Mouse (Mus musculus): ENCODE measurements around the gene Mindy1. TPM values are rescaled to one million over a fixed set of nuclear protein-coding genes. Genes with fewer than 3 reads are reported as not detected.
"Not testable (repeated sequence)": the region's sequence is repeated elsewhere in the genome, so short reads cannot be mapped to it uniquely, and the experiment has no call there.

Gene Mindy1
- polyA plus RNA-seq, 1 experiment from 2014 or later = 29.0 TPM

DNA sequence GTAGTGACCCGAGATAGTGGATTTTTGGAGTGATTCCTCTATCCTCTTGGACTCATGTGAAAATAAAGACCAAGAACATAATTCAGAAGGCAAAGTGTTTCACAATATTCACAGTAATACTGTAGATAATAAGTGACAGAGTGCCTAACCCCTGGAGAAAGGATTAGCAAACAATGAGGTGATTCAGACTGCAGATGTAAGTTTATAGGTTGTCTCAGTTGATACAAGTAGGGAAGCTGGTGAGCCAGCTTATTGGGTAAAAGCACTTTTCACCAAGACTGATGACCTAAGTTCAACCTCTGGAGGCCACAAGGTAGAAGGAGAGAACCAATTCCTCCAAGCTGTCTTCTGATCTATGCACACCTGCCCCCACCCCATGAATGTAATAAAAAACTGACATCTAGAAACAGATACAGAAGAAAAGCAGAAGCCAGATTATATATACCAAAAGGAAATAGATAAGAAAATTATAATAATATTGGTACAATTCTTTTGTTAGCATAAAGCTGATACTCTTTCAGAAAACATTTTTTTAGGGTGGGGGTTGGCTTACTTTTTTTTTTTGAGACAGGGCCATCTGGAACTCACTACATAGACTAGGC is 47.8 kb downstream of the Mindy1 start:
- H3K4me2 ChIP-seq = no peak overlapping the region
- no peak for ATAC-seq (replicated peaks; ENCODE audit: low FRiP score)
- H3K36me3 ChIP-seq (ENCODE audit: control insufficient read depth, insufficient read depth, low read length) = peaks cover 52% of the 10 kb centered on the region
- H3K27me3 ChIP-seq (replicated peaks; ENCODE audit: control insufficient read depth, insufficient read depth, low read length) = no peaks in the 10 kb centered on the region
- no peaks in the 10 kb centered on the region for H3K9me3 ChIP-seq (ENCODE audit: control insufficient read depth, low read length)
- H3K9ac ChIP-seq (ENCODE audit: low read depth, low read length) = no peak overlapping the region
- H3K4me3 ChIP-seq (ENCODE audit: low read depth, low read length) = no peak overlapping the region
- 84% methylated on average over 1 of the region's 1 CpGs for WGBS
- H3K4me1 ChIP-seq (replicated peaks; ENCODE audit: control insufficient read depth, insufficient read depth, low read length) = no peaks in the 10 kb centered on the region
- DNase-seq (ENCODE audit: low spot score) = no peak
- H3K27ac ChIP-seq (ENCODE audit: low read depth, low read length) = no peak overlapping the region

DNA sequence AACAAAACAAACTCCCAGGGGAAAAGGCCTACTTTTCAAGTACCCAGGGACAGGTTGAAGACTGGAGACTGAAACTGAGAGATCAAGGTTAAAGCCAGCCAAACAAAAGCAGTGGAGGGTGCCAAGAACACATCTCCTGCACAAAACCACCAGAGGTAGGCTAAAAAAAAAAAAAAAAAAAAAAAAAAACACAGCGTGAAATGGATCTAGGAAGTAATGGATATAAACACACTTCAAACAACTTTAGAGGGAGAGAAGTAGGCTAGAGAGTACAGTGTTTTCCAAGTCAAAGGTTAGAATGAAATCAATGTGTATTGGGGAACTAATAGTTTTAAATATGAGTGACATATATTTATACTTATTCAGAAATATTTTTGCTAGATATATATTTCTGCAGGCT is 50.4 kb downstream of the Mindy1 start:
- WGBS = 88% methylated on average over 1 of the region's 1 CpGs
- no peaks in the 10 kb centered on the region for H3K4me1 ChIP-seq (replicated peaks; ENCODE audit: control insufficient read depth, insufficient read depth, low read length)
- H3K9me3 ChIP-seq (ENCODE audit: control insufficient read depth, low read length) = no peaks in the 10 kb centered on the region
- H3K27me3 ChIP-seq (replicated peaks; ENCODE audit: control insufficient read depth, insufficient read depth, low read length) = no peaks in the 10 kb centered on the region
- H3K4me2 ChIP-seq = no peak overlapping the region
- DNase-seq (ENCODE audit: low spot score) (no peak), ATAC-seq (replicated peaks; ENCODE audit: low FRiP score) (no peak)
- H3K4me3 ChIP-seq (ENCODE audit: low read depth, low read length) = no peak overlapping the region
- no peak overlapping the region for H3K27ac ChIP-seq (ENCODE audit: low read depth, low read length)
- no peak overlapping the region for H3K9ac ChIP-seq (ENCODE audit: low read depth, low read length)
- peaks cover 36% of the 10 kb centered on the region for H3K36me3 ChIP-seq (ENCODE audit: control insufficient read depth, insufficient read depth, low read length)

GRCm38 (mm10) chr3:95337345-95337744 is 56.2 kb downstream of the Mindy1 start:
- H3K9me3 ChIP-seq (ENCODE audit: control insufficient read depth, low read length) = no peaks in the 10 kb centered on the region
- no peak overlapping the region for H3K9ac ChIP-seq (ENCODE audit: low read depth, low read length)
- H3K36me3 ChIP-seq (ENCODE audit: control insufficient read depth, insufficient read depth, low read length) = peaks cover 52% of the 10 kb centered on the region
- no peak overlapping the region for H3K4me2 ChIP-seq
- no peak overlapping the region for H3K4me3 ChIP-seq (ENCODE audit: low read depth, low read length)
- H3K27ac ChIP-seq (ENCODE audit: low read depth, low read length) = no peak overlapping the region
- H3K27me3 ChIP-seq (replicated peaks; ENCODE audit: control insufficient read depth, insufficient read depth, low read length) = no peaks in the 10 kb centered on the region
- WGBS = 92% methylated on average over 4 of the region's 4 CpGs
- DNase-seq (ENCODE audit: low spot score) = no peak
- no peaks in the 10 kb centered on the region for H3K4me1 ChIP-seq (replicated peaks; ENCODE audit: control insufficient read depth, insufficient read depth, low read length)
- ATAC-seq (replicated peaks; ENCODE audit: low FRiP score) = no peak

GRCm38 (mm10) chr3:95338251-95338650 is 57.1 kb downstream of the Mindy1 start:
- Histone ChIP-seq H3K27ac (ENCODE audit: low read depth, low read length) (no peak overlapping the region), H3K4me1 (replicated peaks; ENCODE audit: control insufficient read depth, insufficient read depth, low read length) (no peaks in the 10 kb centered on the region), H3K9ac (ENCODE audit: low read depth, low read length) (no peak overlapping the region), H3K4me2 (no peak overlapping the region), H3K4me3 (ENCODE audit: low read depth, low read length) (no peak overlapping the region), H3K27me3 (replicated peaks; ENCODE audit: control insufficient read depth, insufficient read depth, low read length) (no peaks in the 10 kb centered on the region), H3K36me3 (ENCODE audit: control insufficient read depth, insufficient read depth, low read length) (peaks cover 47% of the 10 kb centered on the region), H3K9me3 (ENCODE audit: control insufficient read depth, low read length) (no peaks in the 10 kb centered on the region)
- DNase-seq (ENCODE audit: low spot score) (no peak), ATAC-seq (replicated peaks; ENCODE audit: low FRiP score) (no peak)
- 94% methylated on average over 4 of the region's 4 CpGs for WGBS

GRCm38 (mm10) chr3:95343356-95344000 is 62.3 kb downstream of the Mindy1 start:
- not testable (repeated sequence) for H3K4me3 ChIP-seq (ENCODE audit: low read depth, low read length); H3K4me1 ChIP-seq (replicated peaks; ENCODE audit: control insufficient read depth, insufficient read depth, low read length); H3K27ac ChIP-seq (ENCODE audit: low read depth, low read length); H3K9me3 ChIP-seq (ENCODE audit: control insufficient read depth, low read length); H3K27me3 ChIP-seq (replicated peaks; ENCODE audit: control insufficient read depth, insufficient read depth, low read length); ATAC-seq (replicated peaks; ENCODE audit: low FRiP score); H3K9ac ChIP-seq (ENCODE audit: low read depth, low read length); DNase-seq (ENCODE audit: low spot score); H3K4me2 ChIP-seq
- 92% methylated on average over 9 of the region's 9 CpGs for WGBS
- H3K36me3 ChIP-seq (ENCODE audit: control insufficient read depth, insufficient read depth, low read length) = peaks cover 57% of the 10 kb centered on the region

Other genes with a start within 250 kb of the Mindy1 start
- 290 and 304 TPM in 2 replicates for gene Psmd4, start 238.7 kb upstream of the Mindy1 start, polyA plus RNA-seq (2014; fragmentation: Nextera tagmentation; extraction: Ambion mirVana)
- gene Pip5k1a, start 174.4 kb upstream of the Mindy1 start, polyA plus RNA-seq (2014; fragmentation: Nextera tagmentation; extraction: Ambion mirVana) = 10.9 and 12.8 TPM in 2 replicates
- 109 and 111 TPM in 2 replicates for gene Vps72, start 170.3 kb upstream of the Mindy1 start, polyA plus RNA-seq (2014; fragmentation: Nextera tagmentation; extraction: Ambion mirVana)
- 1.1 TPM in 2 replicates for gene Tmod4, start 156.9 kb upstream of the Mindy1 start, polyA plus RNA-seq (2014; fragmentation: Nextera tagmentation; extraction: Ambion mirVana)
- 53.1 and 58.5 TPM in 2 replicates for gene Scnm1, start 147.3 kb upstream of the Mindy1 start, polyA plus RNA-seq (2014; fragmentation: Nextera tagmentation; extraction: Ambion mirVana)
- gene Lysmd1, start 147.3 kb upstream of the Mindy1 start, polyA plus RNA-seq (2014; fragmentation: Nextera tagmentation; extraction: Ambion mirVana) = 8.9 and 9.1 TPM in 2 replicates
- 4.8 and 5.4 TPM in 2 replicates for gene Tnfaip8l2, start 139.0 kb upstream of the Mindy1 start, polyA plus RNA-seq (2014; fragmentation: Nextera tagmentation; extraction: Ambion mirVana)
- 2.5 and 2.8 TPM in 2 replicates for gene Sema6c, start 120.9 kb upstream of the Mindy1 start, polyA plus RNA-seq (2014; fragmentation: Nextera tagmentation; extraction: Ambion mirVana)
- gene Gabpb2, start 63.4 kb upstream of the Mindy1 start, polyA plus RNA-seq (2014; fragmentation: Nextera tagmentation; extraction: Ambion mirVana) = 9.1 and 9.3 TPM in 2 replicates
- 93.6 and 102 TPM in 2 replicates for gene Cdc42se1, start 52.6 kb upstream of the Mindy1 start, polyA plus RNA-seq (2014; fragmentation: Nextera tagmentation; extraction: Ambion mirVana)
- gene Mllt11, start 49.2 kb upstream of the Mindy1 start, polyA plus RNA-seq (2014; fragmentation: Nextera tagmentation; extraction: Ambion mirVana) = 8.6 and 8.7 TPM in 2 replicates
- 0.95 and 1.0 TPM in 2 replicates for gene Gm128, start 39.7 kb upstream of the Mindy1 start, polyA plus RNA-seq (2014; fragmentation: Nextera tagmentation; extraction: Ambion mirVana)
- gene Bnipl, start 30.2 kb upstream of the Mindy1 start, polyA plus RNA-seq (2014; fragmentation: Nextera tagmentation; extraction: Ambion mirVana) = 0.08 and 0.25 TPM in 2 replicates
- 19.8 and 22.7 TPM in 2 replicates for gene Prune1, start 731 bp downstream of the Mindy1 start, polyA plus RNA-seq (2014; fragmentation: Nextera tagmentation; extraction: Ambion mirVana)
- 5.5 and 6.7 TPM in 2 replicates for gene Anxa9, start 25.8 kb downstream of the Mindy1 start, polyA plus RNA-seq (2014; fragmentation: Nextera tagmentation; extraction: Ambion mirVana)
- gene Cers2, start 33.4 kb downstream of the Mindy1 start, polyA plus RNA-seq (2014; fragmentation: Nextera tagmentation; extraction: Ambion mirVana) = 178 and 182 TPM in 2 replicates
- 47.0 and 57.6 TPM in 2 replicates for gene Setdb1, start 75.9 kb downstream of the Mindy1 start, polyA plus RNA-seq (2014; fragmentation: Nextera tagmentation; extraction: Ambion mirVana)
- gene 4930558C23Rik, start 121.5 kb downstream of the Mindy1 start, polyA plus RNA-seq (2014; fragmentation: Nextera tagmentation; extraction: Ambion mirVana) = not detected in 2 replicates
- 26.5 and 29.8 TPM in 2 replicates for gene Arnt, start 153.0 kb downstream of the Mindy1 start, polyA plus RNA-seq (2014; fragmentation: Nextera tagmentation; extraction: Ambion mirVana)
- 1.7 and 1.8 TPM in 2 replicates for gene Ctsk, start 217.9 kb downstream of the Mindy1 start, polyA plus RNA-seq (2014; fragmentation: Nextera tagmentation; extraction: Ambion mirVana)
- 16.6 and 18.5 TPM in 2 replicates for gene Ctss, start 245.4 kb downstream of the Mindy1 start, polyA plus RNA-seq (2014; fragmentation: Nextera tagmentation; extraction: Ambion mirVana)